Mouse (Mus musculus): Measurements from ENCODE around the gene Zfp428.
A peak's percentile ranks its signal among the peaks of the same experiment; 100 is the strongest.

The Zfp428 gene

GRCm38 (mm10) chr7:24551985-24552759, 45.4 kb downstream of the Zfp428 start:
- DNase-seq (ENCODE audit: low spot score) = peak; percentile 87

GRCm38 (mm10) chr7:24555786-24556185, 49.0 kb downstream of the Zfp428 start:
- DNase-seq (ENCODE audit: low spot score) = no peak

GRCm38 (mm10) chr7:24561450-24561849, 54.6 kb downstream of the Zfp428 start:
- DNase-seq (ENCODE audit: low spot score) = no peak

GRCm38 (mm10) chr7:24563191-24563836, 56.5 kb downstream of the Zfp428 start:
- DNase-seq (ENCODE audit: low spot score) = no peak

GRCm38 (mm10) chr7:24563837-24564206, 57.0 kb downstream of the Zfp428 start:
- no peak for DNase-seq (ENCODE audit: low spot score)

- no peak for DNase-seq (ENCODE audit: low spot score)
These were observed 57.9 kb downstream of the Zfp428 start for GRCm38 (mm10) chr7:24564607-24565265.
